Mouse (Mus musculus) liver, postnatal 0 days (tissue): ENCODE data around the gene Wfikkn2.
A peak's percentile ranks its signal among the peaks of the same experiment; 100 is the strongest.

Experiments
- CTCF ChIP-seq: sonication (generic); IDR thresholded peaks from 2 replicates; pipeline ENCODE4 v1.5.1; 2016; ENCODE audit warnings: antibody characterized with exemption, low read depth
- EP300 ChIP-seq: IDR thresholded peaks from 2 replicates; pipeline ENCODE4 v1.6.1; 2016; ENCODE audit warnings: antibody characterized with exemption, low read depth, mild to moderate bottlenecking

- TF ChIP-seq CTCF (peak; percentile 68), EP300 (peak; percentile 50; the same call in 1 of the 2 replicates)
Measured at GRCm38 (mm10) chr11:94225985-94226384, 19.8 kb downstream of the Wfikkn2 start.
